Mouse (Mus musculus) embryonic fibroblast, embryonic 13.5 days (primary cell): ENCODE measurements around the gene Slfn2. TPM values are rescaled to one million over a fixed set of nuclear protein-coding genes. Genes with fewer than 3 reads are reported as not detected.

ENCODE experiments used
- H3K27ac ChIP-seq: 2 replicates; pipeline ENCODE4 v1.5.1; 2012; ENCODE audit warnings: low read length, control low read depth, inconsistent platforms; ENCODE audit not compliant: insufficient read depth
- H3K4me1 ChIP-seq: 2 replicates; pipeline ENCODE4 v1.6.1; 2011; ENCODE audit warnings: low read length; ENCODE audit not compliant: control insufficient read depth, insufficient read depth
- H3K4me3 ChIP-seq: 2 replicates; pipeline ENCODE4 v1.5.1; 2011; ENCODE audit warnings: mild to moderate bottlenecking, control low read depth, low read length; ENCODE audit not compliant: insufficient read depth
- CTCF ChIP-seq: IDR thresholded peaks from 2 replicates; pipeline ENCODE4 v1.5.1; 2011; ENCODE audit warnings: mild to moderate bottlenecking, control low read depth, low read length, moderate library complexity, borderline replicate concordance; ENCODE audit not compliant: insufficient read depth
- POLR2A ChIP-seq: IDR thresholded peaks from 2 replicates; pipeline ENCODE4 v1.6.1; 2011; ENCODE audit warnings: low read depth, mild to moderate bottlenecking, control low read depth, low read length, moderate library complexity
- polyA plus RNA-seq: library from polyadenylated mRNA; stranded (reverse); fragments of >200 nt; gene quantifications from 2 replicates; pipeline ENCODE4 v1.2.4, GENCODE M21; 2011; ENCODE audit warnings: low read depth; ENCODE audit not compliant: missing spikeins, insufficient read length

Slfn2 gene
- polyA plus RNA-seq, 1 experiment: 7.4 TPM

DNA sequence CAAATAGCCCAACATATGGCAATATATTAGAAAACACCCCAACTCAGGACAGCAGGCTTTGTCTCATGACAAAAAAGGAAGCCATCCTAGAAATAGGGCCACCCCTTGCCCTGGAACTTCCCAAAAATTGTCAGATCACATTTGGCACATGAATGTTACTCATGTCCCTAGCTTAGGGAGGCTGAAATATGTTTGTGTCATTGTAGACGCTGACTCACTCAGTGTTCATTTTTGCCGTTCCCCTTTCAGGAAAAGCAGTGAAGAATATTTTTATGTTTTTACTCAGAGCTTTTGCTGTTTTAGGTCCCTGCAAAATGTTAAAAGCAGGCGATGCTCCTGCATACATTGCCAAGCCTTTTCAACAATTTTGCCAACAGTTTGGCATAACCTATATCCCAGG is 19.3 kb upstream of the Slfn2 start:
- H3K27ac ChIP-seq: peak overlapping the region; percentile 68; the same call in 1 of the 2 replicates
- TF ChIP-seq CTCF: no peak
- no peak for TF ChIP-seq POLR2A
- peaks cover 3% of the 10 kb centered on the region; the same call in 1 of the 2 replicates for H3K4me1 ChIP-seq
- H3K4me3 ChIP-seq: no peak overlapping the region

DNA sequence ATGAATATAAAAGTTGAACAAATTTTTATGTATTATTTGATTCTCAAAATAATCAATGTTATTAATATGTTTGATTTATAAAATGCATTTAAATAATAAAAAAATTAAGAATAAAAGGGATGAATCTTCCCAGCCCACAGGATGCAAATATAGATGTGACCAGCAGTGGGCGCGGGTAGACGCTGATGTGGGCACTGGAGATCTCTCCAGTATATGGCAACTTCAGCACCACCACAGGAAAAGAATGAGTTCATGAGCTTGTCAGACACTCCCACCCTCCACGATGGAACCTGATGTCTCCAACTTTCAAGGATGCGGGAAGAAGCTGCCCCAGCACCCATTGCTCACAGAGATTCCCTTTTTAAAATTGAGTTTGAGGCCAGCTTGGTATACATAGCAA is 7.0 kb upstream of the Slfn2 start:
- TF ChIP-seq CTCF: peak; percentile 76; the same call in 1 of the 2 replicates
- TF ChIP-seq POLR2A: no peak
- Histone ChIP-seq H3K4me1 (peaks cover 5% of the 10 kb centered on the region; the same call in 1 of the 2 replicates), H3K4me3 (no peak overlapping the region), H3K27ac (no peak overlapping the region)

DNA sequence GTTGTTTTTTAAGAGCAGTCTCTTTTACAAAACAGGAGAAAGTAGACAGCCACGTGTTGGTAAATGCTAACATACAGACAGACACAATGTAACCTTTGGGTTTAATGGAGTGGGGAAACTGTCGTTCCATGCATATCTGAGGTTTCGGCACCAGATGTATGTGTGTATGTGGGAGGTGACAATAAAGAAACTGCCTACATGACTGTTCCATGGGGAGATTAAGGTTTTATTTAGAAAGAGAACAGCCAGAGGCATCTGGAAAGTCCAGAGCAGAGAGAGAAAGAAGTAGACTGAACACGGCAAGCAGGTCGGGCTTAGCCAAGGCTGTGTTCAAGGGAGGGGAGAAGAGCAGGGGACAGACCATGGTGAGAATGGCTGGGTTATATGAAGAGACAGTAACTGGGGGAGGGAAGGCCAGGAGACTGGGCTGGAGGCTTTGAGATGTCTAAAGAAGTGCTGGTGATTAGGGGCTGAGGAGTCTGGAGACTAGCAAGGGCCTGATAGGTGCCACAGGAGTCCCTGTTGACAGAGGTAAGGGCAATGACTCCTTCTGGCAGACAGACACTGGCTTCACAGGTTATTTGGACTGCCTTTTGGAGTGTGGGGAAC is 4.4 kb upstream of the Slfn2 start:
- peak overlapping the region; percentile 77 for H3K27ac ChIP-seq
- H3K4me3 ChIP-seq: no peak overlapping the region
- TF ChIP-seq POLR2A (no peak), CTCF (no peak)
- H3K4me1 ChIP-seq: peaks cover 9% of the 10 kb centered on the region

DNA sequence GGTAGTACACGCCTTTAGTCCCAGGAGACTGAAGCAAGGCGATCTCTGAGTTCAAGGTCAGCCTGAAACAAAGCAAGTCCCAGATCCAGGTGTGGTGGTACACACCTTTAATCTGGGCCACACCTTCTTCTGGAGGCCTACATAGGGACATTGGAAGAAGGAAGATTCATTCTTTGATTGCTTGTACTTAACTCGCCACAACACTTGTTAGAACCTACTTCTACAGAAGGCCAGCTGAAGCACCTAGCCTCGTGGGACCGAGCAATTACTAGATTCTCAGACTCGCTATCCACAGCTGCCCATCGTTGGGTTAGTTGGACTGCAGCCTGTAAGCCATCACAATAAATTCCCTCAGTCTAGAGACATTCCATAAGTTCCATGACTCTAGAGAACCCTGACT is 3.1 kb upstream of the Slfn2 start:
- Histone ChIP-seq H3K27ac (no peak overlapping the region), H3K4me3 (no peak overlapping the region), H3K4me1 (peaks cover 9% of the 10 kb centered on the region)
- TF ChIP-seq CTCF: no peak
- no peak for TF ChIP-seq POLR2A

DNA sequence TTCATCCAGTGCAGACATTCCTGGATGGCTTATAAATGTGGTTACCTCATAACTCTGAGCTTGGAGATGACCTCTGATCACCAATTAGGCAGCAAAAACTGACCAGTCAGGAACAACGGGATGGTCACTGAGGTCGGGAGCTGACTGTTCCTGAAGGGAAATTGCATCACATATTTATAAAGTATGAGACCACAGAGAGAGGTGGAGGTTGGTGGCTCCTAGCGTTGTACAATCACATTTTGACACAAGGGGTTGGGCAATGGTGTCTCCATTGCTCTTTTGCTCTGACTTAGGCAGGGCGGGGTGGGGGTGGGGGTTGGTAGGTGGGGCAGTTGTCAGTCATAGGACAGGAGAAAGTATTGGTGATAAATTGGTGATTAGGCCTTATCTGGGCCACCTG is 1.8 kb upstream of the Slfn2 start:
- H3K27ac ChIP-seq: peak overlapping the region; percentile 75
- H3K4me3 ChIP-seq: no peak overlapping the region
- peaks cover 11% of the 10 kb centered on the region for H3K4me1 ChIP-seq
- TF ChIP-seq POLR2A: no peak
- TF ChIP-seq CTCF: no peak

DNA sequence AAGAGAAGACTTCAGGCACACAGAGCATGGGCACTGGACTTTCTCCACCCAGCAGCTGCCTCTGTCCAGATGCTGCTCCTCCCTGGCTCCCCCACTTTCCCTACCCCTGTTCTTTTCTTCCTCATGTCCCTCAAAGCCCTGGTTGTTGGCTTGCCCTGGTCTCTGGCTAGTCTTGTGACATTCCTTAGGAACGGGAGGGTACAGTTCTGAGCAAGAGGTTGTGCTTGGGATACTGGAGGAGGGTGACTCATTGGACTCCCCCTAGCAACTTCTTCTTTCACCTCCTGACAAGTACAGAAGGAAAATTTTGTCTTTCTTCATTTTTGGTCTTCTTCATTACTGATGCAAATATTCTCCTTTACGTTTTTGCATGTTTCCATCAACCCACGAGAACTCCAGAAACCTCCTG is 967 bp upstream of the Slfn2 start:
- TF ChIP-seq CTCF (no peak), POLR2A (no peak)
- peak overlapping the region; percentile 75 for H3K27ac ChIP-seq
- H3K4me1 ChIP-seq: peaks cover 11% of the 10 kb centered on the region
- H3K4me3 ChIP-seq: no peak overlapping the region

DNA sequence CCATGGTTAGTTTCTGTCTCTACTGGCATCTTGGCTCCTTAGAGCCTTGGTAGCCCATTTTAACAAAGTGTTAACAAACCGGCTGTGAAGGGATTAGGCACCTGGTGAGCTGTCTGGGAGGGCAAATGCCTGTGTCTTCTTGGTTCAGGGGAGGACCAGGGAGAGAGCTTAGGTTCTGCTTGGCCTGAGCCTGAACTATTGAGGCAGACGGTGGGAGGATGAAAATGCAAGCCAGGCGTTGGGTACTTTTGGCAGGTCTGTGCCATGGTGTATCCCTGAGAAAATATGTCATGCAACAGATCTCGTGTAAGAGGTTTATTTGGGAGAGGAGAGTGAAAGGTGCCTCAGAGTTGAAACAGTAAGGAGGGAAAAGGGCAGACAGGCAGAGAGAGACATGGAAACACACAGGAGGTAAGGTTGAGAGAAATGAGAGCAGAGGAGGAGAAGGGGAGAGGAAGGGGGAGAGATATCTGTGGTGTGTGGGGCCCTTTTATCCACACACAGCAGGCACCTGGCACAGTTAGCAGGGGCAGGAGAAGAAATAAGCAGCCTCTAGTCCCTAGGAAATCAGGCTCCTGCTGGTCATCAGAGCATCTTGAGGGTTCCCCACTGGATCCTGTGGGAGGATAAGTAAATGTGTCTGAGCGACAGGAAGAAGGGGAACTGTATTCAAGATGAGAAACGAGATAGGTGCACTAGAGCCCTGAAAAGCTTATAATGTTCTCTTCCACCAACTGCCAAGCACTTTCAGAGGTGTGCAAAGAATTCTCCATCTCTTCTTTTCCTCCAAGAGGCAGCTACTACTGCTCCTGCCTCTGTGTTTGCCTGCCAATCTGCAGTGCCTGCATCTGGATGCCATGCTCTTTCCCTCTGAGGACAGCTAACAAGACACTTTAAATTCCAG is 781 bp downstream of the Slfn2 start:
- Histone ChIP-seq H3K4me1 (peaks cover 9% of the 10 kb centered on the region), H3K27ac (no peak overlapping the region), H3K4me3 (peak overlapping the region; percentile 10; the same call in 1 of the 2 replicates)
- no peak for TF ChIP-seq CTCF
- TF ChIP-seq POLR2A: no peak

DNA sequence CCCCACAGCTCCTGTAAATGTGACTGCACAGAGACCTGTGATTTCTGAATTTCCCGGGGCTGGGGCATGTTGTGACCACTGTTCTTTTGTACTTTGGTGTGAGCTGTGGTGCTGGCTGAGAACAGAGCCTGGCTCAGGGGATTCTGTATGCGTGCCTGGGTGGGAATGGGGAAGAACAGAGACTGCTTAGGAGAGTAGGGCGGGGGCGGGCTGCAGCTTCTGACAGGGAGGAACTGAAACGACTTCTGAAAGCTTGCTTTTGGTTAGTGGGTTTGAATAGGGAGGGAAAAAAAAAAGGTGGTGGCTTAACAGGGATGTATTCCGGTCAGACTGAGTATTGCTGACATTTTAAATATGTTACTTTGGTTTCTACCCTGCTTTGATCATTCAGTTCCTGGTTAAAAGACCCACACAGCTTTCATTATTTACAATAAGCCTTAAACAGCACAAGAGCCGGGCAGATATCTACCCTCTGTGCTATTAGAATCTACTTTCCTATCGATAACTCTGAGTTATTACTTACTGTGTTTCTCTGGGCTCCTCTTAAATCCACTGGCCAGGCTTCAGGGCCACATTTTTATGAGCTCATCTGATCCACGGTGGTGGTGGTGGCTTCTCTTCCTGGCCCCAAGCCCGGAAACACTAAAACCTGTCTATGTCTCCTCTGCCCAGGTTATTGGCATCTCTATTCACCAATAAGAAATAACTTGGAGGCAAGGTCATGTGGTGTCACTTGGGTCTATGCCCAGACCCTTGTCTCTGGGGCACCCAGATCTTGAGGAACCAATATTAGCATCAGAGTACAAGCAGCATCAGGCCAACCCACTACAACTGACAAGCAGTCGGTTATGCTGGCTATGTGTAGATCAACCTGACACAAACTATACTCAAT is 2.0 kb downstream of the Slfn2 start:
- TF ChIP-seq CTCF (no peak), POLR2A (no peak)
- H3K27ac ChIP-seq: peak overlapping the region; percentile 44

DNA sequence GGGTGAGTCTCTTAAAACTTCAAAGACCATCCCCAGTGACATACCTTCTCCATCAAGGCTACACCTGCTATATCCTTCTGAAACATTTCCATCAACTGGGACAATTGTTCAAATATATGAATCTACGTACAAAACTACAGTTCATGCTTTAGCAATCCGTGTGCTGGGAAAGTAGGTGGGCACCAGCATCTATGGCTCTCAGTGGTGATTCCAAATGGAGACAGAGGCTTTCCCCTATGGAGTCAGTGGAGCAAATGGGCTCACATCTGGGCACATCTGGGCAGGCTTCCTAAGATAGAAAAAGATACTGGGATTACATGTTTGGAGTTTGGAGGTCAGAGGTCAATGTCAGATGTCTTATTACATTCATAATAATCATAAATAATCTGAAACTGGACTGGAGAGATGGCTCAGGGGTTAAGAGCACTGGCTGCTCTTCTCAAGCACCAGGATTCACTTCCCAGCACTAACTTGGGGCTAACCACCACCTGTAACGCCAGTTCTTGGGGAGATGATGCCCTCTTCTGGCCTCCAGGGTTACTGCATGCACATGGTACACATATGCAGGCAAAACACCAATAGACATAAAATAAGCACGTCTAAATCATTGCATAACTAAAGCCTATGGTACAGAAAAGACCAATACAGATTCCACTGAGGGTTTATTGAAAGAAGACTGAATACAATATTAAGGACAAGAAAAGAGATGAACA is 3.2 kb downstream of the Slfn2 start:
- no peak overlapping the region for H3K4me3 ChIP-seq
- TF ChIP-seq CTCF (no peak), POLR2A (no peak)
- no peak overlapping the region for H3K27ac ChIP-seq
- H3K4me1 ChIP-seq: peaks cover 6% of the 10 kb centered on the region; the same call in 1 of the 2 replicates

More for the DNA sequence above, 2.0 kb downstream of the Slfn2 start:
- Histone ChIP-seq H3K4me3 (peak overlapping the region; percentile 4; the same call in 1 of the 2 replicates), H3K4me1 (peaks cover 6% of the 10 kb centered on the region; the same call in 1 of the 2 replicates)
